Mouse (Mus musculus) forebrain, postnatal 0 days (tissue): ENCODE results near the gene Ccdc155. TPM values are rescaled to one million over a fixed set of nuclear protein-coding genes. Genes with fewer than 3 reads are reported as not detected.
A peak's percentile ranks its signal among the peaks of the same experiment; 100 is the strongest.

Experiments used
- ATAC-seq: fragments of 200-750 bp; cut with Nextera tagmentation; 2 replicates; pipeline ENCODE4 v1.8.0; 2017; ENCODE audit warnings: mild to moderate bottlenecking, moderate library complexity
- DNase-seq: peaks from one replicate; pipeline ENCODE4 v3.0.0-alpha.2; 2015
- H3K27ac ChIP-seq: fragments of 300-500 bp; sonication (generic); 2 replicates; pipeline ENCODE4 v1.5.1; 2014; ENCODE audit warnings: low read depth, mild to moderate bottlenecking, antibody characterized with exemption, low read length, moderate library complexity, mixed read lengths
- H3K27me3 ChIP-seq: fragments of 300-500 bp; sonication (generic); 2 replicates; pipeline ENCODE4 v1.6.1; 2014; ENCODE audit warnings: mild to moderate bottlenecking, low read length, mixed read lengths; ENCODE audit not compliant: insufficient read depth
- H3K36me3 ChIP-seq: fragments of 300-500 bp; sonication (generic); 2 replicates; pipeline ENCODE4 v1.6.1; 2014; ENCODE audit warnings: mild to moderate bottlenecking, moderate library complexity; ENCODE audit not compliant: insufficient read depth
- H3K4me1 ChIP-seq: fragments of 300-500 bp; sonication (generic); 2 replicates; pipeline ENCODE4 v1.6.1; 2014; ENCODE audit warnings: antibody characterized with exemption; ENCODE audit not compliant: insufficient read depth
- H3K4me2 ChIP-seq: fragments of 300-500 bp; sonication (generic); 2 replicates; pipeline ENCODE4 v1.6.1; 2014; ENCODE audit warnings: low read depth, mild to moderate bottlenecking, moderate library complexity
- H3K4me3 ChIP-seq: fragments of 300-500 bp; sonication (generic); 2 replicates; pipeline ENCODE4 v1.5.1; 2014; ENCODE audit warnings: low read depth, low read length, mixed read lengths
- H3K9ac ChIP-seq: fragments of 300-500 bp; sonication (generic); 2 replicates; pipeline ENCODE4 v1.6.1; 2014; ENCODE audit warnings: mild to moderate bottlenecking
- H3K9me3 ChIP-seq: fragments of 300-500 bp; sonication (generic); 2 replicates; pipeline ENCODE4 v1.6.1; 2016; ENCODE audit warnings: low read length
- CTCF ChIP-seq: sonication (generic); IDR thresholded peaks from 2 replicates; pipeline ENCODE4 v1.5.1; 2016; ENCODE audit warnings: antibody characterized with exemption, control low read depth, low read depth
- WGBS: fragments of 180-500 bp; shearing (Covaris S2); extraction: QIAGEN DNeasy Blood & Tissue Kit; methylation state at CpG from one replicate; pipeline ENCODE4 v1.1.7; 2014; 5-methylcytosine and 5-hydroxymethylcytosine counted together
- polyA plus RNA-seq: library from polyadenylated mRNA; unstranded; fragments of >200 nt; fragmentation: Nextera tagmentation; extraction: Ambion mirVana; gene quantifications from 2 replicates; pipeline ENCODE4 v1.2.1, GENCODE M21; 2015
- total RNA-seq: library from RNA; depleted of rRNA; stranded (reverse); fragments of >200 nt; gene quantifications from 2 replicates; pipeline ENCODE4 v1.2.3, GENCODE M21; 2014

Gene Ccdc155
- total and polyA plus RNA-seq, 2 experiments from 2014 or later: 0.14 to 0.97 TPM

DNA sequence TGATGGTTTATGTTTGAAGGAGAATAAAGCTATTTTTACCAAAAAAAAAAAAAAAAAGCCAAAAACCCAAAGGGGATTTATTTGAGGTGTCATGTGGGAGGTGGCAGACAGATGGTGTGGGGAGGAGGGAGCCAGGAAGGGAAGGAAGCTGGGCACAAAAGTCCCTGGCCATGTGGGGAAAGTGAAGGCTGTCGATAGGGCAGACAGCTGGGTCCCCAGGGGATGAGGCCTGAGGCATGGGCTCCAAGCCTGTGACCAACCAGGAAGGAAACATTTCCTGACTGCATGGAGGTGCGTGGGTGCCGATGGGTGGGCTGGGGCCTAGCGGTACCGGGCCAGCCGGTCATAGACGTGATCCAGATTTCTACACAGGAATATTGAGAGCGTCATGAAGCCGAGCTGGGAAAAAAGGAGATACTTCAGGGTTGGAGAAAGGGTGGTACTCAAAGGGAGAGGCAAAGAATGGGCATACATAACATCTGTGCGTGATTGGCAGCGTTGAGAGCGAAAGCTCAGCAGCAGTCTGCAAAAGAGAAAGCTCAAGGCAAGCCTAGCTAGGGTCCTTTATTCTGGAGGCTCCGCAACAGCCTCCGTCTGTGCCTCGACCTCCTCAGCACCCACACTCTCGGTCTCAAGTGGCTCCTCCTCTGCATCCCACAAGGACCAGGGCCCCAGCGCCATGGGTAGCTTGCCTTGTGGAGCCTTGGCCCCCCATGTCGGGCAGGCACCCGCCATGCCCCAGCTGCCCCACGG lies 29.1 kb upstream of the Ccdc155 start:
- Histone ChIP-seq H3K4me3 (no peak overlapping the region), H3K4me1 (0 out of 2 replicates have a peak, but pooled peaks cover 6% of the 10 kb centered on the region), H3K9ac (0 out of 2 replicates have a peak overlapping the region, but pooled peaks have one; percentile 1), H3K36me3 (0 out of 2 replicates have a peak, but pooled peaks cover 4% of the 10 kb centered on the region), H3K9me3 (no peaks in the 10 kb centered on the region), H3K4me2 (peak overlapping the region; percentile 27), H3K27me3 (no peaks in the 10 kb centered on the region), H3K27ac (no peak overlapping the region)
- WGBS: 23% methylated on average over 20 of the region's 20 CpGs
- TF ChIP-seq CTCF: no peak
- peak; percentile 41 for DNase-seq
- ATAC-seq: peak; percentile 10

GRCm38 (mm10) chr7:45232716-45233465 lies 28.2 kb upstream of the Ccdc155 start:
- Histone ChIP-seq H3K4me3 (no peak overlapping the region), H3K4me2 (no peak overlapping the region), H3K36me3 (peaks cover 7% of the 10 kb centered on the region; the same call in 1 of the 2 replicates), H3K9me3 (no peaks in the 10 kb centered on the region), H3K4me1 (0 out of 2 replicates have a peak, but pooled peaks cover 6% of the 10 kb centered on the region), H3K27me3 (no peaks in the 10 kb centered on the region), H3K27ac (no peak overlapping the region), H3K9ac (no peak overlapping the region)
- 62% methylated on average over 13 of the region's 13 CpGs for WGBS
- no peak for DNase-seq
- no peak for TF ChIP-seq CTCF
- no peak for ATAC-seq

DNA sequence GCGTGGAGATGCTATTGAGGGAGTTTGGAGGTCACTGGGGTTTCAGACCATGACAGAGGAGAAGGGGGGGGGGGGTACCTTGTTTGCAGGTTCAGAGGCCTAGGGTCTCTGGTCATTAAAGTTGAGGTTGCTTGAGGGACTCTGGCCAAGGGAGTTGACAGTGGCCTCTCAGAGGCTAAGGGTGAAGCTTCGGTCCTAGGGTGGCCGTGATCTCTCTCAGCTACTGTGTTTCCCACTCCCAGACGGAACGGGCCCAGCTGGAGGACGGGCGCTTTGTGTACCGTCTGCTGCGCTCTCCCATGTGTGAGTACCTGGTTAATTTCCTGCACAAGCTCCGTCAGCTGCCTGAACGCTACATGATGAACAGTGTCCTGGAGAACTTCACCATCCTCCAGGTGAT lies 27.2 kb upstream of the Ccdc155 start:
- Histone ChIP-seq H3K27me3 (no peaks in the 10 kb centered on the region), H3K9me3 (no peaks in the 10 kb centered on the region), H3K9ac (no peak overlapping the region), H3K27ac (no peak overlapping the region), H3K4me3 (no peak overlapping the region), H3K4me2 (no peak overlapping the region), H3K4me1 (0 out of 2 replicates have a peak, but pooled peaks cover 6% of the 10 kb centered on the region), H3K36me3 (peaks cover 7% of the 10 kb centered on the region; the same call in 1 of the 2 replicates)
- WGBS: 88% methylated on average over 11 of the region's 11 CpGs
- no peak for TF ChIP-seq CTCF
- DNase-seq: no peak
- no peak for ATAC-seq

DNA sequence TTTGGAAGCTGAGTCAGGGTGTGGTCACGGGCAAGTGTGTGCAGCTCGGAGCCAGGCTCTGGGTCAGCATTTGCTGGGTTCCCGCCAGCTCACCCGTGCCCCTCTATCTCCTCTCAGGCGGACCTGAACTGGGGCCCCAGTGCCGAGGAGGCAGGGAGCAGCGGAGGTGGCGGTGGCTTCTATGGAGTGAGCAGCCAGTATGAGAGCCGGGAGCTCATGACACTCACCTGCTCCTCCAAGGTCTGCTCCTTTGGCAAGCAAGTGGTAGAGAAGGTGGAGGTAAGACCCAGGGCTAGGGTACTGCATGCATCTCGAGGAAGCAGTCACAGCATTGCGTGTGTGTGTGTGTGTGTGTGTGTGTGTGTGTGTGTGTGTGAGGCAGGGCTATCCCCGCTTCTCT lies 26.5 kb upstream of the Ccdc155 start:
- Histone ChIP-seq H3K27me3 (no peaks in the 10 kb centered on the region), H3K4me2 (no peak overlapping the region), H3K27ac (no peak overlapping the region), H3K9me3 (no peaks in the 10 kb centered on the region), H3K36me3 (peaks cover 7% of the 10 kb centered on the region; the same call in 1 of the 2 replicates), H3K4me3 (no peak overlapping the region), H3K9ac (no peak overlapping the region), H3K4me1 (0 out of 2 replicates have a peak, but pooled peaks cover 6% of the 10 kb centered on the region)
- 86% methylated on average over 12 of the region's 12 CpGs for WGBS
- no peak for DNase-seq
- no peak for TF ChIP-seq CTCF
- no peak for ATAC-seq

GRCm38 (mm10) chr7:45229459-45230203 lies 24.9 kb upstream of the Ccdc155 start:
- WGBS: 94% methylated on average over 7 of the region's 7 CpGs
- H3K4me3 ChIP-seq: no peak overlapping the region
- H3K4me1 ChIP-seq: 0 out of 2 replicates have a peak, but pooled peaks cover 6% of the 10 kb centered on the region
- TF ChIP-seq CTCF: no peak
- DNase-seq: no peak
- H3K36me3 ChIP-seq: peaks cover 7% of the 10 kb centered on the region; the same call in 1 of the 2 replicates
- H3K27ac ChIP-seq: no peak overlapping the region
- H3K9me3 ChIP-seq: no peaks in the 10 kb centered on the region
- no peaks in the 10 kb centered on the region for H3K27me3 ChIP-seq
- no peak overlapping the region for H3K9ac ChIP-seq
- no peak overlapping the region for H3K4me2 ChIP-seq
- ATAC-seq: no peak

- 0 out of 2 replicates have a peak, but pooled peaks cover 1% of the 10 kb centered on the region for H3K4me1 ChIP-seq
- no peak overlapping the region for H3K27ac ChIP-seq
- no peaks in the 10 kb centered on the region for H3K27me3 ChIP-seq
- H3K9ac ChIP-seq: no peak overlapping the region
- 92% methylated on average over 8 of the region's 8 CpGs for WGBS
- H3K9me3 ChIP-seq: no peaks in the 10 kb centered on the region
- ATAC-seq (no peak), DNase-seq (no peak)
- peaks cover 7% of the 10 kb centered on the region; the same call in 1 of the 2 replicates for H3K36me3 ChIP-seq
- H3K4me2 ChIP-seq: no peak overlapping the region
- no peak overlapping the region for H3K4me3 ChIP-seq
- TF ChIP-seq CTCF: no peak
Measured at GRCm38 (mm10) chr7:45229046-45229445, 24.4 kb upstream of the Ccdc155 start.
